Mouse (Mus musculus): ENCODE results near the gene Cc2d1a.

Cc2d1a gene

GRCm38 (mm10) chr8:84176560-84176959 is 28.8 kb upstream of the Cc2d1a start:
- DNase-seq, result no peak

GRCm38 (mm10) chr8:84173861-84174260 is 26.1 kb upstream of the Cc2d1a start:
- no peak for DNase-seq

GRCm38 (mm10) chr8:84170096-84170495 is 22.4 kb upstream of the Cc2d1a start:
- DNase-seq, result no peak

- no peak for DNase-seq
These were observed 20.0 kb upstream of the Cc2d1a start for GRCm38 (mm10) chr8:84167696-84168095.

- no peak for DNase-seq
These were observed 9.9 kb upstream of the Cc2d1a start for GRCm38 (mm10) chr8:84157620-84158019.

- DNase-seq, result peak; percentile 47
These were observed 1.4 kb upstream of the Cc2d1a start for GRCm38 (mm10) chr8:84149181-84149580.

- DNase-seq, result peak; percentile 23
These were observed 755 bp upstream of the Cc2d1a start for GRCm38 (mm10) chr8:84148531-84148850.

GRCm38 (mm10) chr8:84147324-84147766 is 391 bp downstream of the Cc2d1a start:
- no peak for DNase-seq

- DNase-seq, result no peak
These were observed 3.0 kb downstream of the Cc2d1a start for GRCm38 (mm10) chr8:84144636-84145245.

- no peak for DNase-seq
These were observed 6.9 kb downstream of the Cc2d1a start for GRCm38 (mm10) chr8:84140838-84141237.

GRCm38 (mm10) chr8:84137848-84138247 is 9.9 kb downstream of the Cc2d1a start:
- no peak for DNase-seq

GRCm38 (mm10) chr8:84132225-84132624 is 15.5 kb downstream of the Cc2d1a start:
- no peak for DNase-seq

- peak; percentile 64 for DNase-seq
These were observed 16.9 kb downstream of the Cc2d1a start for GRCm38 (mm10) chr8:84130806-84131205.

- no peak for DNase-seq
These were observed 19.5 kb downstream of the Cc2d1a start for GRCm38 (mm10) chr8:84128277-84128676.

GRCm38 (mm10) chr8:84127202-84127901 is 20.4 kb downstream of the Cc2d1a start:
- DNase-seq, result no peak

- no peak for DNase-seq
These were observed 21.0 kb downstream of the Cc2d1a start for GRCm38 (mm10) chr8:84126742-84127141.

- no peak for DNase-seq
These were observed 22.1 kb downstream of the Cc2d1a start, which contains the start of gene Podnl1 for GRCm38 (mm10) chr8:84125656-84126055. Gene Podnl1 (plus strand): TSS chr8:84125989.

- no peak for DNase-seq
These were observed 25.6 kb downstream of the Cc2d1a start for GRCm38 (mm10) chr8:84122151-84122550.

- no peak for DNase-seq
These were observed 32.1 kb downstream of the Cc2d1a start for GRCm38 (mm10) chr8:84115646-84116045.

- DNase-seq, result no peak
These were observed 41.3 kb downstream of the Cc2d1a start for GRCm38 (mm10) chr8:84106216-84107040.

GRCm38 (mm10) chr8:84105676-84106075 is 42.1 kb downstream of the Cc2d1a start:
- DNase-seq, result no peak

- peak; percentile 99 for DNase-seq
These were observed 42.8 kb downstream of the Cc2d1a start, which contains the start of gene Dcaf15 for GRCm38 (mm10) chr8:84104697-84105609. Gene Dcaf15 (minus strand): TSS chr8:84104768.

GRCm38 (mm10) chr8:84104221-84104620 is 43.5 kb downstream of the Cc2d1a start:
- DNase-seq, result peak; percentile 61
